Mouse (Mus musculus): ENCODE data around the gene B230307C23Rik.
A peak's percentile ranks its signal among the peaks of the same experiment; 100 is the strongest.
"Not testable (repeated sequence)": the region's sequence is repeated elsewhere in the genome, so short reads cannot be mapped to it uniquely, and the experiment has no call there.

The B230307C23Rik gene

DNA sequence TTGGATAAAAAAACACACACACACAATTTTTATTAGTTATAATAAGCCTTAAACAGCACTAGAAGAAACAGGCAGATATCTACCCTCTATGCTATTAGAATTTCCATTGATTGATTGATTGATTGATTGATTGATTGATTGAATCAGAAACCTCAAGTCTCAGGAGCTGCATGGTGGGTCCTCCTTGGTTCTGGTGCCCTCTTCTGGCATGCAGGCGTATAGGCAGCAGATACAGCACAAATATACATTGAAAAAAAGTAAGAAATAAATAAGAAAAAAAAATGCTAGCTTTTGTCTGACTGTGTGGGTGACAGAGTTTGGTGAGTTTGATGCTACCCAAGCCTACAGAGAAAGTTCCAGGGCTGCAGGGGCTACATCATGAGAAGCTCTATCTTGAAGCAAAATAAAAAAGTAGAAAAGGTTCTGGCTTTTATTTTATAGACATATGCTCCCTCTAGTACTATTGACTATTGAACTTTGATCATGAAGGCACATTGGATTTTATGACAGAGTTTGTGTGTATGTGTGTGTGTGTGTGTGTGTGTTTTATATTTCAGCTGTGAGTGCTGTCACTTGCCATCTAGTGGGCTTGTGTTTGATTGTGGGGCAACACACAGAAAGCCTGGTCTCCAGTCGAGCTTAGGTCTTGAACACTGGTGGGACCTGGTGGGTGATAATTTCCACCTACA is 25.7 kb downstream of the B230307C23Rik start:
- no peak for DNase-seq

- not testable (repeated sequence) for DNase-seq
Measured at GRCm38 (mm10) chr16:98026186-98026585, 29.1 kb downstream of the B230307C23Rik start.

DNA sequence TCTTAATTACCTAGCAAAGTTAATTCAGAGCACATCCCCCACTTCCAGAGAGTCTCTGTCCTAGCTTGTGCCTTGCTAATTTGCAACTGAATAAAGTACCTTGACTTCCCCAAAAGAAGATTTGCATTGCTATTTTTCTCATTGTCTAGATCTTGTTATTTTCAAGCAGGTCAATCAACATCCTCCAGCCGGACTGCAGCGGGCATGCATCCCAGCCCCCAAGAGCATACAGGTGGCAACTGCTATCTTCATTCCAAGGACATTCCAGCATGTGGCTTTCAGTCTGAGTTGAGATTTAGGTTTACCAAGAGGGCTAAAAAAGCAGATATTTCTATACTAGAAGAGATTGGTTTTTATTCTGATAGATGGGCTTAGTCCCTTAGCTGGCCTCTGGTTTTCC is 37.9 kb downstream of the B230307C23Rik start:
- DNase-seq = not testable (repeated sequence)

GRCm38 (mm10) chr16:98041676-98042075 is 44.6 kb downstream of the B230307C23Rik start:
- DNase-seq = peak; percentile 3

DNA sequence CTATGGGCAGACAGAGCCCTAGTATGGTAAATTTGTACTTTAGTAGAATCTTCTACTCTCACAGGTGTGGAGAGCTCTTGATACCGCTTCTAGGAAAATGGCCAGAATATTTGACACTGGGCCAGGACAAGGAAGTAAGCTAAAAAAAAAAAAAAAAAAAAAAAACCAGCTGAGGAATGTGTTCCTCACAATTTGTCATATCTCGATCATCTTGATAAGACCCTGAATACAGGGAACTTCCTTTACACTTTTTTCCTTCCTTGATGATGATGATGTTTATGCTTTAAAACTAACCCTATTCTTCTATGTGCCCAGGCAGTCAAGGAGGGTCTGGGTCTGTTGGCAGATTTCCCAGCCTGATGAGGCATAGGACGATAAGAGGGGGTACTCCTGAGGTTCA is 82.3 kb downstream of the B230307C23Rik start:
- DNase-seq = not testable (repeated sequence)

GRCm38 (mm10) chr16:98081140-98081539 is 84.0 kb downstream of the B230307C23Rik start:
- DNase-seq = not testable (repeated sequence)
